Mouse (Mus musculus) liver, embryonic 14.5 days (tissue): ENCODE results near the gene Abcb1b.

ENCODE experiments used
- CTCF ChIP-seq: IDR thresholded peaks from 2 replicates; pipeline ENCODE4 v1.5.1; 2016; ENCODE audit warnings: antibody characterized with exemption, low read depth, control low read depth
- EP300 ChIP-seq: IDR thresholded peaks from 2 replicates; pipeline ENCODE4 v1.6.1; 2016; ENCODE audit warnings: antibody characterized with exemption, low read depth

DNA sequence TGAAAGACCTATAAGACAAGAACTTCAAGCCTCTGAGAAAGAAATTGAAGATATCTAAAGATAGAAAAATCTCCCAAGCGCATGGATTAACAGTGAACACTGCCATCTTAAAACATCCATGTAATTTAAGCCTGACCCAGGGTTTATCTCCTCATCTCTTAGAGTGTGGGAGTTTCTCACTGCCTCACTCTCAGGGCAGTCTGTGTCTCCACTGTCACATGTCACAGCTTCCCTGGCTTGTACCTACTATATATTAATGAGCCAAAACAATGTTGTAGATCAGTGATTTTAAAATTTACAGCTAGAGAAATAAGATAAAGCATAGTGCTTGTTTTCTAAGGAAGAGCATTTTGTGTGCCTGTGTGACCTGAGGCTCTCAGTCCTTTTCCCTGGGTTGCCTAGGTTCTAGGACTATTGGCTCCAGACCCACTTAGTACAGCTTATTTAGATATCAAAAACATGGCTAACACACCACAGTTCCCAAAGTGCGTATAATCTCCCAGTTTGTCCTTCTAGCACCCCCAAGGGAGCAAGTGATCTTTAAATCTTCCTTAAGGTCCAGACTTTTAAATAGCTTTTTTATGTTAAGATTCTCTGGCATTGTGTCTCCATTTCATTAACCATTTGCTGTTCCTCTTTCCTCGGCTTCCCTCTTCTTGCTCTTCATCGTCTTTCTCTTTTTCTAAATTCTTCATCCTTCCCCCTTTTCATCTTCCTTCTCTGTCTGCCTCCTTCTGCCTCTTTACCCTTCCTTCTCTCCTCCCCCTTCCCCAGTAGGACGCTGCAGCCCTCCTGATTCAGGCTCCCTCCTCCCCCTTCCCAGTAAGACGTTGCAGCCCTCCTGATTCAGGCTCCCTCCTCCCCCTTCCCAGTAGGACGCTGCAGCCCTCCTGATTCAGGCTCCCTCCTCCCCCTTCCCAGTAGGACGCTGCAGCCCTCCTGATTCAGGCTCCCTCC, 22.0 kb downstream of the Abcb1b start:
- no peak for TF ChIP-seq CTCF
- no peak for TF ChIP-seq EP300
